8 mouse cellular contexts compared by ENCODE assay signal in the genomic region with DNA sequence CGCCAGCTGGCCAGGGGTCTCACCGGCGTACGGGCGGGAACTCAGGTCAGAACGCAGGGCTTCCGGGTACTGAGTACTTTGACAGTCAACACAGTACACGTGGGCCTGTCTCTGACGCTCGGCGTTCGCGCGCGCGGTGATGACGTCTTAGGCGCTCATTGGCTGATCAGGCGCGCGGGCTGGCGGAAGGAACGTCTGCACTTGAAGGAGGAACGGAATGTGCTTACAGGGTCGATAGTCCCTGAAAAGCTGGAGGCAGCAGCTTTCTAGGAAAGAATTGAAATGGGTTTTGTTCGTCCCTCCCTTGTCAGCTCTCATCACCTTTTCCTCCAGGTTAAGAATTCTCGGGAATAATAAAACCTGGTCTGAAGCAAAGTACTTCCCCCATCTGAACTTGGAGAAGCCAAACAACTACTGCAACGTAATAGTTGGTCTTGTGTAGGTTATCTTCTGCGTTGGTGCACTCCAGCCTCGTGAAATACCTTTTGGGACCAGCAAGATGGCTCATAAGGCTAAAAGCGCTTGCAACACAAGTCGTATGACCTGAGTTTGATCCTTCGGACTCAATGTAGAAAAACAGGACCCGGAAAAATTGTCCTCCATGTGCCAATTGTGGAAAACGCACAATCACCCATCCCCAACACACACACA. TPM values are rescaled to one million over a fixed set of nuclear protein-coding genes. Genes with fewer than 3 reads are reported as not detected.
DNase-seq lines count a peak whose midpoint lies in the region; ATAC-seq and TF ChIP-seq lines count a peak whose summit lies in the region.

A gene (minus strand): TSS at position 130 of the 651 bp plus-strand sequence.

- no peaks in the 10 kb centered on the region for H3K9me3 ChIP-seq in heart, embryonic 10.5 days
- no peaks in the 10 kb centered on the region for H3K9me3 ChIP-seq in kidney, embryonic 15.5 days (replicated peaks)

- peak; percentile 97 for DNase-seq in A20 (ENCODE audit: low read depth, low spot score)
- DNase-seq in heart, embryonic 10.5 days (ENCODE audit: low spot score): peak; percentile 97
- DNase-seq in liver: peak; percentile 94
- peak; percentile 94 to 98 for DNase-seq in spleen, postnatal 4 days (ENCODE audit: low spot score in 2 of 2)

- H3K36me3 ChIP-seq in heart, embryonic 10.5 days: no peaks in the 10 kb centered on the region
- no peaks in the 10 kb centered on the region for H3K36me3 ChIP-seq in kidney, embryonic 15.5 days

- H3K4me1 ChIP-seq in bone marrow macrophage, adult 2 months (ENCODE audit: control insufficient read depth, insufficient read depth, low read length): peaks cover 17% of the 10 kb centered on the region
- peaks cover 8% of the 10 kb centered on the region for H3K4me1 ChIP-seq in embryonic fibroblast, embryonic 13.5 days (ENCODE audit: control insufficient read depth, insufficient read depth, low read length)
- peaks cover 31% of the 10 kb centered on the region for H3K4me1 ChIP-seq in heart, embryonic 10.5 days
- peaks cover 19% of the 10 kb centered on the region for H3K4me1 ChIP-seq in kidney, embryonic 15.5 days

- ATAC-seq in kidney, embryonic 15.5 days (replicated peaks; ENCODE audit: low FRiP score): peak; percentile 89
- ATAC-seq in monocyte, adult 5-6 weeks (replicated peaks; ENCODE audit: insufficient number of reproducible peaks, low FRiP score, low TSS enrichment, poor library complexity, severe bottlenecking): peak; percentile 94

- H3K9ac ChIP-seq in kidney, embryonic 15.5 days: peak within 1 kb of the TSS; percentile 63

- no peaks in the 10 kb centered on the region for H3K27me3 ChIP-seq in heart, embryonic 10.5 days (ENCODE audit: insufficient read depth, poor library complexity, severe bottlenecking)
- no peaks in the 10 kb centered on the region for H3K27me3 ChIP-seq in kidney, embryonic 15.5 days

- H3K27ac ChIP-seq in bone marrow macrophage, adult 2 months (ENCODE audit: insufficient read depth, low read depth, low read length): peak within 1 kb of the TSS; percentile 47
- no peak within 1 kb of the TSS for H3K27ac ChIP-seq in embryonic fibroblast, embryonic 13.5 days (ENCODE audit: insufficient read depth, low read length)
- peak within 1 kb of the TSS; percentile 86 for H3K27ac ChIP-seq in heart, embryonic 10.5 days
- H3K27ac ChIP-seq in kidney, embryonic 15.5 days: peak within 1 kb of the TSS; percentile 39

- TF ChIP-seq CTCF in bone marrow macrophage, adult 2 months (IDR thresholded peaks at IDR 0.05; ENCODE audit: low read depth, low read length): no peak
- TF ChIP-seq CTCF in embryonic fibroblast, embryonic 13.5 days (IDR thresholded peaks at IDR 0.05; ENCODE audit: borderline replicate concordance, insufficient read depth, low read length): no peak

- peak within 1 kb of the TSS; percentile 95 for H3K4me3 ChIP-seq in bone marrow macrophage, adult 2 months (ENCODE audit: insufficient read depth, low read length)
- H3K4me3 ChIP-seq in embryonic fibroblast, embryonic 13.5 days (ENCODE audit: insufficient read depth, low read length): peak within 1 kb of the TSS; percentile 71
- H3K4me3 ChIP-seq in heart, embryonic 10.5 days: peak within 1 kb of the TSS; percentile 97
- peak within 1 kb of the TSS; percentile 74 for H3K4me3 ChIP-seq in kidney, embryonic 15.5 days (replicated peaks)

- TF ChIP-seq POLR2A in bone marrow macrophage, adult 2 months (IDR thresholded peaks at IDR 0.05; ENCODE audit: borderline replicate concordance, low read depth, low read length): no peak
- peak; percentile 72 for TF ChIP-seq POLR2A in embryonic fibroblast, embryonic 13.5 days (IDR thresholded peaks at IDR 0.05; ENCODE audit: low read depth, low read length)

- peak within 1 kb of the TSS; percentile 92 for H3K4me2 ChIP-seq in kidney, embryonic 15.5 days

- 7% methylated on average over 35 of the region's 35 CpGs for WGBS in heart, embryonic 10.5 days
- 5% methylated on average over 35 of the region's 35 CpGs for WGBS in kidney, embryonic 15.5 days

RNA-seq across cellular contexts. Expression of the gene that starts here (rescaled TPM):
- polyA plus RNA-seq in bone marrow macrophage, adult 2 months (2012; ENCODE audit: insufficient read depth, insufficient read length, missing spikeins): 10.3 and 10.5 TPM in 2 replicates
- 7.8 and 11.4 TPM in 2 replicates for polyA plus RNA-seq in embryonic fibroblast, embryonic 13.5 days (2011; ENCODE audit: insufficient read length, low read depth, missing spikeins)
- polyA plus RNA-seq in heart, embryonic 10.5 days (2016; fragmentation: Nextera tagmentation; extraction: Ambion mirVana): 17.3 and 18.3 TPM in 2 replicates
- 17.7 and 18.3 TPM in 2 replicates for polyA plus RNA-seq in kidney, embryonic 15.5 days (2015; fragmentation: Nextera tagmentation; extraction: Ambion mirVana)
- total RNA-seq in monocyte, adult 5-6 weeks (2017): 15.9 to 34.1 TPM (median 17.1 TPM) in 3 replicates
